Mouse (Mus musculus) liver, adult 2 months (tissue): ENCODE measurements around the gene Poln.

Experiments
- CTCF ChIP-seq: fragments of 200-500 bp; IDR thresholded peaks from 2 replicates; pipeline ENCODE4 v1.5.1; 2011; ENCODE audit warnings: low read depth, low read length, control low read depth
- POLR2A ChIP-seq: fragments of 200-500 bp; IDR thresholded peaks from 2 replicates; pipeline ENCODE4 v1.6.1; 2011; ENCODE audit warnings: low read length, control low read depth; ENCODE audit not compliant: insufficient read depth; ENCODE audit errors: extremely low read depth

- no peak for TF ChIP-seq CTCF
- TF ChIP-seq POLR2A, result no peak
Observed at GRCm38 (mm10) chr5:34105681-34106080, 63.6 kb downstream of the Poln start.
